Mouse (Mus musculus) liver, adult 2 months (tissue): ENCODE data around the gene Fstl5. TPM values are rescaled to one million over a fixed set of nuclear protein-coding genes. Genes with fewer than 3 reads are reported as not detected.

Source experiments
- DNase-seq: peaks from one replicate; pipeline ENCODE4 v3.0.0-alpha.2; 2011; ENCODE audit warnings: low read depth, low spot score; ENCODE audit errors: extremely low read depth
- H3K27ac ChIP-seq: fragments of 200-500 bp; replicated peaks from 2 replicates; pipeline ENCODE4 v1.5.1; 2012; ENCODE audit warnings: low read depth, mild to moderate bottlenecking, control low read depth, inconsistent platforms, low read length; ENCODE audit not compliant: insufficient read depth
- H3K27me3 ChIP-seq: fragments of 200-500 bp; 2 replicates; pipeline ENCODE4 v1.6.1; 2012; ENCODE audit warnings: mild to moderate bottlenecking, moderate library complexity, low read length, inconsistent platforms; ENCODE audit not compliant: control insufficient read depth, insufficient read depth
- H3K36me3 ChIP-seq: fragments of 200-500 bp; 2 replicates; pipeline ENCODE4 v1.6.1; 2012; ENCODE audit warnings: low read length, inconsistent platforms; ENCODE audit not compliant: control insufficient read depth, insufficient read depth
- H3K4me1 ChIP-seq: fragments of 200-500 bp; 2 replicates; pipeline ENCODE4 v1.6.1; 2011; ENCODE audit warnings: low read length; ENCODE audit not compliant: control insufficient read depth, insufficient read depth
- H3K4me3 ChIP-seq: fragments of 200-500 bp; 2 replicates; pipeline ENCODE4 v1.5.1; 2011; ENCODE audit warnings: low read depth, mild to moderate bottlenecking, control low read depth, low read length, moderate library complexity; ENCODE audit not compliant: insufficient read depth
- H3K79me2 ChIP-seq: fragments of 200-500 bp; 2 replicates; pipeline ENCODE4 v1.6.1; 2012; ENCODE audit warnings: inconsistent platforms, mild to moderate bottlenecking, low read length, moderate library complexity; ENCODE audit not compliant: control insufficient read depth, insufficient read depth
- H3K9ac ChIP-seq: fragments of 200-500 bp; 2 replicates; pipeline ENCODE4 v1.6.1; 2012; ENCODE audit warnings: low read depth, mild to moderate bottlenecking, control low read depth, inconsistent platforms, low read length
- CTCF ChIP-seq: fragments of 200-500 bp; IDR thresholded peaks from 2 replicates; pipeline ENCODE4 v1.5.1; 2011; ENCODE audit warnings: low read depth, low read length, control low read depth
- POLR2A ChIP-seq: fragments of 200-500 bp; IDR thresholded peaks from 2 replicates; pipeline ENCODE4 v1.6.1; 2011; ENCODE audit warnings: low read length, control low read depth; ENCODE audit not compliant: insufficient read depth; ENCODE audit errors: extremely low read depth
- WGBS: fragments of 180-500 bp; shearing (Covaris S2); methylation state at CpG from one replicate; pipeline ENCODE4 v1.1.7; 2018; 5-methylcytosine and 5-hydroxymethylcytosine counted together
- polyA plus RNA-seq: library from polyadenylated mRNA; depleted of rRNA; stranded (reverse); fragments of >200 nt; gene quantifications from 2 replicates; pipeline ENCODE4 v1.2.3, GENCODE M21; 2012; rRNA removed
- total RNA-seq: library from RNA; depleted of rRNA; stranded (reverse); fragments of >200 nt; gene quantifications from 2 replicates; pipeline ENCODE4 v1.2.3, GENCODE M21; 2014; rRNA removed

Gene Fstl5
- total RNA-seq (0.07 TPM in 1 of 2 replicates, not detected in the other), polyA plus RNA-seq (not detected in 2 replicates)

- WGBS = 2% methylated on average over 28 of the region's 28 CpGs
- H3K27ac ChIP-seq = no peak within 1 kb of the TSS
- peaks cover 4% of the 10 kb centered on the region; the same call in 1 of the 2 replicates for H3K27me3 ChIP-seq
- no peaks in the 10 kb centered on the region for H3K36me3 ChIP-seq
- no peak for TF ChIP-seq POLR2A
- no peak for TF ChIP-seq CTCF
- H3K4me3 ChIP-seq = no peak within 1 kb of the TSS
- H3K4me1 ChIP-seq = no peaks in the 10 kb centered on the region
- no peaks in the 10 kb centered on the region for H3K79me2 ChIP-seq
- DNase-seq = peak; percentile 7
- no peak within 1 kb of the TSS for H3K9ac ChIP-seq
These were observed at the start of gene Fstl5 for GRCm38 (mm10) chr3:76074060-76074707. Gene Fstl5, plus strand, starts transcription at chr3:76074270.

GRCm38 (mm10) chr3:76025523-76025922, 48.5 kb upstream of the Fstl5 start:
- no peak overlapping the region for H3K27ac ChIP-seq
- no peak overlapping the region for H3K4me3 ChIP-seq
- H3K36me3 ChIP-seq = no peaks in the 10 kb centered on the region
- H3K9ac ChIP-seq = no peak overlapping the region
- no peaks in the 10 kb centered on the region for H3K27me3 ChIP-seq
- H3K79me2 ChIP-seq = no peaks in the 10 kb centered on the region
- no peak for DNase-seq
- TF ChIP-seq POLR2A (no peak), CTCF (no peak)
- no peaks in the 10 kb centered on the region for H3K4me1 ChIP-seq

- Histone ChIP-seq H3K79me2 (no peaks in the 10 kb centered on the region), H3K27me3 (no peaks in the 10 kb centered on the region), H3K4me3 (no peak overlapping the region), H3K36me3 (no peaks in the 10 kb centered on the region), H3K4me1 (no peaks in the 10 kb centered on the region), H3K27ac (no peak overlapping the region), H3K9ac (no peak overlapping the region)
- DNase-seq = peak; percentile 6
- 72% methylated on average over 3 of the region's 3 CpGs for WGBS
- TF ChIP-seq CTCF (no peak), POLR2A (no peak)
These were observed 22.9 kb upstream of the Fstl5 start for GRCm38 (mm10) chr3:76051124-76051523.

GRCm38 (mm10) chr3:76061996-76062395, 12.1 kb upstream of the Fstl5 start:
- no peak for DNase-seq
- TF ChIP-seq POLR2A (no peak), CTCF (no peak)
- WGBS = 74% methylated on average over 1 of the region's 1 CpGs
- Histone ChIP-seq H3K79me2 (no peaks in the 10 kb centered on the region), H3K36me3 (no peaks in the 10 kb centered on the region), H3K27me3 (no peaks in the 10 kb centered on the region), H3K9ac (no peak overlapping the region), H3K4me1 (no peaks in the 10 kb centered on the region), H3K4me3 (no peak overlapping the region), H3K27ac (no peak overlapping the region)

GRCm38 (mm10) chr3:76067920-76068319, 6.2 kb upstream of the Fstl5 start:
- H3K9ac ChIP-seq = no peak overlapping the region
- DNase-seq = peak; percentile 63
- H3K27me3 ChIP-seq = no peaks in the 10 kb centered on the region
- H3K27ac ChIP-seq = no peak overlapping the region
- H3K79me2 ChIP-seq = no peaks in the 10 kb centered on the region
- 1% methylated on average over 3 of the region's 3 CpGs for WGBS
- H3K4me3 ChIP-seq = no peak overlapping the region
- H3K4me1 ChIP-seq = no peaks in the 10 kb centered on the region; the same call in 1 of the 2 replicates
- H3K36me3 ChIP-seq = no peaks in the 10 kb centered on the region
- TF ChIP-seq POLR2A (no peak), CTCF (peak; percentile 42)

- WGBS = 91% methylated on average over 7 of the region's 7 CpGs
- DNase-seq = no peak
- Histone ChIP-seq H3K36me3 (no peaks in the 10 kb centered on the region), H3K27ac (no peak overlapping the region), H3K4me1 (no peaks in the 10 kb centered on the region; the same call in 1 of the 2 replicates), H3K79me2 (no peaks in the 10 kb centered on the region), H3K4me3 (no peak overlapping the region), H3K27me3 (peaks cover 4% of the 10 kb centered on the region; the same call in 1 of the 2 replicates), H3K9ac (no peak overlapping the region)
- TF ChIP-seq POLR2A (no peak), CTCF (no peak)
These were observed 1.2 kb upstream of the Fstl5 start for GRCm38 (mm10) chr3:76072826-76073225.
